Mouse (Mus musculus) thymus, postnatal 36 days (tissue): Measurements from ENCODE around the gene Hmgb1.

Experiments used
- DNase-seq, 2 experiments: peaks; one replicate each; pipeline ENCODE4 v3.0.0; 2022; ENCODE audit warnings: mixed read lengths in 2 of 2

Gene Hmgb1

GRCm38 (mm10) chr5:149017666-149018415, 166.4 kb downstream of the Hmgb1 start:
- no peak for DNase-seq

GRCm38 (mm10) chr5:149017181-149017580, 167.1 kb downstream of the Hmgb1 start:
- no peak for DNase-seq

GRCm38 (mm10) chr5:149016261-149016660, 168.0 kb downstream of the Hmgb1 start:
- peak in 1 of 2 experiments; percentile 2 for DNase-seq

- peak; percentile 30 to 36 for DNase-seq
These were observed 168.7 kb downstream of the Hmgb1 start for GRCm38 (mm10) chr5:149015335-149016201.

GRCm38 (mm10) chr5:149014600-149015268, 169.6 kb downstream of the Hmgb1 start:
- DNase-seq, result peak in 1 of 2 experiments; percentile 19

GRCm38 (mm10) chr5:149013817-149014508, 170.3 kb downstream of the Hmgb1 start:
- peak in 1 of 2 experiments; percentile 26 for DNase-seq

- DNase-seq, result no peak
These were observed 175.2 kb downstream of the Hmgb1 start for GRCm38 (mm10) chr5:149009111-149009510.

GRCm38 (mm10) chr5:149007295-149007646, 177.0 kb downstream of the Hmgb1 start:
- no peak for DNase-seq

- DNase-seq, result peak; percentile 93 to 97
These were observed 177.7 kb downstream of the Hmgb1 start for GRCm38 (mm10) chr5:149006362-149007294.

GRCm38 (mm10) chr5:149005701-149006361, 178.5 kb downstream of the Hmgb1 start:
- peak in 1 of 2 experiments; percentile 29 for DNase-seq

- peak; percentile 37 to 61 for DNase-seq
These were observed 179.2 kb downstream of the Hmgb1 start for GRCm38 (mm10) chr5:149005083-149005482.

GRCm38 (mm10) chr5:149003137-149003536, 181.2 kb downstream of the Hmgb1 start:
- no peak for DNase-seq

GRCm38 (mm10) chr5:149002803-149003115, 181.5 kb downstream of the Hmgb1 start:
- no peak for DNase-seq

GRCm38 (mm10) chr5:149002034-149002802, 182.1 kb downstream of the Hmgb1 start:
- DNase-seq, result no peak

GRCm38 (mm10) chr5:148999802-149000201, 184.5 kb downstream of the Hmgb1 start:
- no peak for DNase-seq

- no peak for DNase-seq
These were observed 185.8 kb downstream of the Hmgb1 start for GRCm38 (mm10) chr5:148998512-148998911.

- DNase-seq, result peak; percentile 36 to 47
These were observed 187.6 kb downstream of the Hmgb1 start for GRCm38 (mm10) chr5:148996709-148997037.
